Comparison of ENCODE assay signal across 22 mouse cellular contexts in genomic region chr7:126354738-126355614, GRCm38 (mm10). TPM values are rescaled to one million over a fixed set of nuclear protein-coding genes. Genes with fewer than 3 reads are reported as not detected.
A peak's percentile ranks its signal among the peaks of the same experiment; 100 is the strongest.
DNase-seq lines count a peak whose midpoint lies in the region; ATAC-seq and TF ChIP-seq lines count a peak whose summit lies in the region.
"Had no signal": no experiment of that assay in that cellular context is flagged by ENCODE, and none has a peak within 500 bp of the region (broad histone marks: within the 10 kb centered on the region; RNA-seq: fewer than 3 reads in every experiment).

No protein-coding gene starts in this region.

- intact Hi-C loops in heart, adult 2 months (cut with DNase I), result no loop called here

- H3K9ac ChIP-seq in heart, embryonic 11.5 days (ENCODE audit: low read depth, low read length), result no peak overlapping the region
- no peak overlapping the region for H3K9ac ChIP-seq in heart, adult 2 months (ENCODE audit: low read depth, low read length)
- H3K9ac ChIP-seq: embryonic facial prominence, embryonic 13.5 days; hindbrain, embryonic 12.5 days; liver, embryonic 14.5 days had no signal

- no peak for DNase-seq in heart, adult 2 months
- DNase-seq in layer of hippocampus, adult 2 months (ENCODE audit: low spot score in 2 of 2), result no peak
- DNase-seq in layer of hippocampus, postnatal 36 days, result no peak
- DNase-seq in ES-CJ7 (ENCODE audit: low read depth, low spot score), result peak; percentile 54
- peak; percentile 56 for DNase-seq in ZHBTc4 (ENCODE audit: low read depth, low spot score)
- no peak for DNase-seq in cerebellum, adult 18-20 months
- no peak for DNase-seq in kidney, adult 2 months
- DNase-seq: adrenal gland, adult 8-10 months; cerebellum, adult 2 months; left cerebral cortex, postnatal 4 days; right cerebral cortex, postnatal 25 days had no signal

- H3K27ac ChIP-seq in heart, embryonic 11.5 days (ENCODE audit: low read depth, low read length), result 0 out of 2 replicates have a peak overlapping the region, but pooled peaks have one; percentile 25
- no peak overlapping the region for H3K27ac ChIP-seq in heart, adult 2 months
- H3K27ac ChIP-seq in layer of hippocampus, adult 2 months, result peak overlapping the region; percentile 75
- no peak overlapping the region for H3K27ac ChIP-seq in kidney, adult 2 months (ENCODE audit: insufficient read depth, low read depth, low read length)
- H3K27ac ChIP-seq: embryonic facial prominence, embryonic 13.5 days; hindbrain, embryonic 12.5 days; kidney, postnatal 0 days; liver, embryonic 14.5 days had no signal

- peaks cover 10% of the 10 kb centered on the region; the same call in 1 of the 2 replicates for H3K4me1 ChIP-seq in heart, embryonic 11.5 days (ENCODE audit: control insufficient read depth, insufficient read depth, low read length)
- H3K4me1 ChIP-seq in heart, adult 2 months (ENCODE audit: control insufficient read depth, insufficient read depth, low read length), result no peaks in the 10 kb centered on the region
- no peaks in the 10 kb centered on the region for H3K4me1 ChIP-seq in kidney, adult 2 months (ENCODE audit: control insufficient read depth, insufficient read depth, low read length)
- H3K4me1 ChIP-seq: embryonic facial prominence, embryonic 13.5 days had no signal

- no peaks in the 10 kb centered on the region for H3K79me2 ChIP-seq in heart, adult 2 months (replicated peaks; ENCODE audit: control insufficient read depth, insufficient read depth, low read length)

- no peak for TF ChIP-seq CTCF in heart, adult 2 months (IDR thresholded peaks at IDR 0.05)
- TF ChIP-seq CTCF in layer of hippocampus, adult 2 months (conservative IDR thresholded peaks at IDR 0.05), result no peak
- TF ChIP-seq CTCF in kidney, adult 2 months (conservative IDR thresholded peaks at IDR 0.05; ENCODE audit: insufficient read depth, insufficient read length, low read depth, low read length), result no peak

- no peaks in the 10 kb centered on the region for H3K27me3 ChIP-seq in heart, embryonic 11.5 days (ENCODE audit: control insufficient read depth, insufficient read depth, low read length)
- H3K27me3 ChIP-seq in heart, adult 2 months (ENCODE audit: control insufficient read depth, insufficient read depth, low read length), result no peaks in the 10 kb centered on the region
- H3K27me3 ChIP-seq in kidney, adult 2 months (replicated peaks; ENCODE audit: control insufficient read depth, insufficient read depth, low read length), result no peaks in the 10 kb centered on the region
- H3K27me3 ChIP-seq: hindbrain, embryonic 12.5 days had no signal

- no peaks in the 10 kb centered on the region for H3K9me3 ChIP-seq in heart, embryonic 11.5 days (replicated peaks; ENCODE audit: control insufficient read depth, low read length)
- H3K9me3 ChIP-seq: embryonic facial prominence, embryonic 13.5 days; hindbrain, embryonic 12.5 days had no signal

- ATAC-seq in heart, embryonic 11.5 days (replicated peaks; ENCODE audit: insufficient number of reproducible peaks, low FRiP score, low TSS enrichment), result no peak
- ATAC-seq: intestine, postnatal 0 days; lung, postnatal 0 days had no signal

- no peak for TF ChIP-seq EP300 in heart, adult 2 months (IDR thresholded peaks at IDR 0.05; ENCODE audit: insufficient read depth, low read depth, low read length)

- no peak overlapping the region for H3K4me2 ChIP-seq in heart, embryonic 11.5 days
- H3K4me2 ChIP-seq: embryonic facial prominence, embryonic 13.5 days; hindbrain, embryonic 12.5 days had no signal

- H3K4me3 ChIP-seq in heart, embryonic 11.5 days (ENCODE audit: low read depth, low read length), result no peak overlapping the region
- H3K4me3 ChIP-seq in heart, adult 2 months, result no peak overlapping the region
- H3K4me3 ChIP-seq in layer of hippocampus, adult 2 months, result no peak overlapping the region
- no peak overlapping the region for H3K4me3 ChIP-seq in kidney, adult 2 months (ENCODE audit: insufficient read depth, low read depth, low read length)
- H3K4me3 ChIP-seq: embryonic facial prominence, embryonic 13.5 days; hindbrain, embryonic 12.5 days had no signal

- no peak for TF ChIP-seq POLR2A in heart, adult 2 months (IDR thresholded peaks at IDR 0.05; ENCODE audit: insufficient read depth, low read depth, low read length)
- TF ChIP-seq POLR2A in kidney, adult 2 months (IDR thresholded peaks at IDR 0.05; ENCODE audit: low read depth, low read length), result no peak

- WGBS in heart, embryonic 11.5 days (ENCODE audit: insufficient replicate concordance), result 46% methylated on average over 14 of the region's 14 CpGs
- WGBS in heart, adult 2 months, result 47% methylated on average over 14 of the region's 14 CpGs
- WGBS in kidney, adult 2 months, result 39% methylated on average over 14 of the region's 14 CpGs

- no peaks in the 10 kb centered on the region for H3K36me3 ChIP-seq in heart, embryonic 11.5 days (ENCODE audit: control insufficient read depth, insufficient read depth, low read length)
- no peaks in the 10 kb centered on the region for H3K36me3 ChIP-seq in heart, adult 2 months (ENCODE audit: control insufficient read depth, insufficient read depth, low read length)
- no peaks in the 10 kb centered on the region for H3K36me3 ChIP-seq in kidney, adult 2 months (ENCODE audit: control insufficient read depth, insufficient read depth, low read length)
- H3K36me3 ChIP-seq: embryonic facial prominence, embryonic 13.5 days; hindbrain, embryonic 12.5 days had no signal

RNA-seq across cellular contexts. Expression of gene Lat, which starts 14.4 kb away (rescaled TPM):
- polyA plus RNA-seq in heart, embryonic 11.5 days (2014; fragmentation: Nextera tagmentation; extraction: Ambion mirVana), result 5.1 and 6.1 TPM in 2 replicates
- total RNA-seq in heart, adult 2 months (2021), result 1 to 10 TPM in 1 of 2 experiments, under 1 TPM in 1; 0.34 to 1.8 TPM
- polyA plus RNA-seq in heart, adult 2 months (2012; rRNA removed), result 1.3 and 4.4 TPM in 2 replicates
- total RNA-seq in layer of hippocampus, adult 2 months (2021), result 1 to 10 TPM in 1 of 2 experiments, under 1 TPM in 1; 0.98 to 1.2 TPM
- total RNA-seq in layer of hippocampus, postnatal 36 days (2021), result 1 to 10 TPM; 1.5 to 1.6 TPM
- 1.9 and 11.8 TPM in 2 replicates for polyA plus RNA-seq in kidney, adult 2 months (2012; rRNA removed)

RNA-seq across cellular contexts. Expression of gene Spns1, which starts 22.3 kb away (rescaled TPM):
- polyA plus RNA-seq in heart, embryonic 11.5 days (2014; fragmentation: Nextera tagmentation; extraction: Ambion mirVana), result 31.5 and 40.1 TPM in 2 replicates
- total RNA-seq in heart, adult 2 months (2021), result 10 to 100 TPM; 22.3 to 31.9 TPM
- 57.5 and 68.8 TPM in 2 replicates for polyA plus RNA-seq in heart, adult 2 months (2012; rRNA removed)
- 10 to 100 TPM; 86.5 to 91.0 TPM for total RNA-seq in layer of hippocampus, adult 2 months (2021)
- 10 to 100 TPM; 80.8 to 94.4 TPM for total RNA-seq in layer of hippocampus, postnatal 36 days (2021)
- 102 and 168 TPM in 2 replicates for polyA plus RNA-seq in kidney, adult 2 months (2012; rRNA removed)

RNA-seq across cellular contexts. Expression of gene Nfatc2ip, which starts 41.6 kb away (rescaled TPM):
- polyA plus RNA-seq in heart, embryonic 11.5 days (2014; fragmentation: Nextera tagmentation; extraction: Ambion mirVana), result 1.6 and 1.8 TPM in 2 replicates
- total RNA-seq in heart, adult 2 months (2021), result 1 to 10 TPM; 4.0 to 4.9 TPM
- 3.0 and 5.6 TPM in 2 replicates for polyA plus RNA-seq in heart, adult 2 months (2012; rRNA removed)
- total RNA-seq in layer of hippocampus, adult 2 months (2021), result 1 to 10 TPM; 7.0 to 7.6 TPM
- total RNA-seq in layer of hippocampus, postnatal 36 days (2021), result 1 to 10 TPM; 6.3 to 6.6 TPM
- 3.5 and 3.9 TPM in 2 replicates for polyA plus RNA-seq in kidney, adult 2 months (2012; rRNA removed)

RNA-seq across cellular contexts. Expression of gene Cd19, which starts 59.7 kb away (rescaled TPM):
- polyA plus RNA-seq in heart, embryonic 11.5 days (2014; fragmentation: Nextera tagmentation; extraction: Ambion mirVana), result not detected in 2 replicates
- 1 to 10 TPM in 1 of 2 experiments, under 1 TPM in 1; 0.37 to 1.9 TPM for total RNA-seq in heart, adult 2 months (2021)
- 2.1 and 4.6 TPM in 2 replicates for polyA plus RNA-seq in heart, adult 2 months (2012; rRNA removed)
- total RNA-seq in layer of hippocampus, adult 2 months (2021), result not detected
- not detected for total RNA-seq in layer of hippocampus, postnatal 36 days (2021)
- polyA plus RNA-seq in kidney, adult 2 months (2012; rRNA removed), result 0.48 and 8.4 TPM in 2 replicates
- total RNA-seq: layer of hippocampus, adult 18-20 months; left cerebral cortex, adult 18-20 months had no signal
- polyA plus RNA-seq: C2C12; embryonic facial prominence, embryonic 13.5 days; hindbrain, embryonic 12.5 days; neural tube, embryonic 11.5 days had no signal

Comparison
In these comparisons a context has a peak if more than half of its experiments do, and no peak if none do; other contexts are left out.
1. H3K27ac ChIP-seq: peak in heart, embryonic 11.5 days (single experiment) and layer of hippocampus, adult 2 months (single experiment); none in heart, adult 2 months (single experiment) and kidney, adult 2 months (single experiment).
2. DNase-seq: peak in ES-CJ7 (single experiment) and ZHBTc4 (single experiment); none in heart, adult 2 months (0 of 2), layer of hippocampus, adult 2 months (0 of 2), layer of hippocampus, postnatal 36 days (0 of 2), cerebellum, adult 18-20 months (0 of 2) and kidney, adult 2 months (single experiment).